Mouse (Mus musculus): ENCODE results near the gene Zc3hav1l. TPM values are rescaled to one million over a fixed set of nuclear protein-coding genes. Genes with fewer than 3 reads are reported as not detected.

Zc3hav1l gene
- total RNA-seq, 2 experiments from 2014 or later: 3.2 to 3.9 TPM

DNA sequence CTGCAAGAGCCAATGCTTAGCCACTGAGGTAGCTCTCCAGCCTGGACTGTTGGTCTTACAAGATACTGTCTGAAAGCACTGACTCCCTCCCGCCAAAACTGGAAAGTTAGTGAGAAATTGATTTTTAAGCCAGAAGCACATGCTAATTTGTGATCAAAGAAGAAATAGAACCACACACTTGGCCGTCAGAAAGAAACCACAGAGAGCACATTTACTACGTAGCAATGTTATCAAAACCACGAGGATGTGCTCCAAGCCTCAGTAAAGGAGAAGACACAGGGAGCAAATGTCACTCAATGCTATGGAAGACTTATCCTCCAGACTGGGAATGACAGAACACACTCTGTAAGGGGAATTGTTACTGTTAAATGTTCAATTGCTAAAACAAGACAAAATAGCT lies 57.6 kb downstream of the Zc3hav1l start:
- DNase-seq (ENCODE audit: low spot score in 2 of 2): no peak
- intact Hi-C loops (cut with DNase I): loop anchor here (5.0 kb wide), 1 partner anchor 44 kb away; no protein-coding TSS in a partner anchor

DNA sequence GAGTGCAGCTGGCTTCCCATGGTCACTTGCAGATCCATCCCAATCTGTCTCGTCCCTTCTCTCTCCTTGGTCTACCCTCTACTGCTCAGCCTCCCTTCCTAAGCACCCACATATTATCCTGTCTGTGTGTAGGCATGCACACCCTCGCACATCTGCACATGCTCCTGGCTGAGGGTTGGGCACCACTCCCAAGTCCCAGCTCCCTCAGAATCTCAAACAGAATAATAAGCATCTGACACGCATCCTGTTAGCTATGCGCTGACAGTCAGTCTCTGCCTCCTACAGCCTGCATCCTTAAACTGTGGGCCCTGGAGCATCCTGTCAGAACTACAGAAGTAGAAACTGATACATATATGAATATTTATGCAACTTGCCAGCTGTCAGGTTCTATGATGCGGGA lies 58.4 kb downstream of the Zc3hav1l start:
- DNase-seq (ENCODE audit: low spot score in 2 of 2): peak; percentile 65 to 73
- intact Hi-C loops (cut with DNase I): loop anchor here (5.0 kb wide), 1 partner anchor 43 kb away; no protein-coding TSS in a partner anchor

GRCm38 (mm10) chr6:38238382-38238781 lies 60.7 kb downstream of the Zc3hav1l start:
- intact Hi-C loops (cut with DNase I): no loop called here
- DNase-seq (ENCODE audit: low spot score in 2 of 2): no peak

Other genes with a start within 250 kb of the Zc3hav1l start
- not detected for gene Tmem213, start 190.0 kb downstream of the Zc3hav1l start, total RNA-seq (2021)
- gene Atp6v0a4, start 174.7 kb downstream of the Zc3hav1l start, total RNA-seq (2021): 1 to 10 TPM in 1 of 2 experiments, under 1 TPM in 1; 0.84 to 2.1 TPM
- 10 to 100 TPM; 34.7 to 48.6 TPM for gene D630045J12Rik, start 45.2 kb downstream of the Zc3hav1l start, total RNA-seq (2021)
- 1 to 10 TPM; 2.1 to 3.3 TPM for gene Zc3hav1, start 55.3 kb upstream of the Zc3hav1l start, total RNA-seq (2021)
- 10 to 100 TPM in 1 of 2 experiments, 1 to 10 TPM in 1; 6.8 to 12.1 TPM for gene Ttc26, start 82.2 kb upstream of the Zc3hav1l start, total RNA-seq (2021)
- gene Ubn2, start 134.7 kb upstream of the Zc3hav1l start, total RNA-seq (2021): 10 to 100 TPM; 44.3 to 62.6 TPM
- 10 to 100 TPM; 53.8 to 60.6 TPM for gene Fmc1, start 234.2 kb upstream of the Zc3hav1l start, total RNA-seq (2021)